Mouse (Mus musculus): ENCODE measurements around the gene Tmem8. TPM values are rescaled to one million over a fixed set of nuclear protein-coding genes. Genes with fewer than 3 reads are reported as not detected.
"Not testable (repeated sequence)": the region's sequence is repeated elsewhere in the genome, so short reads cannot be mapped to it uniquely, and the experiment has no call there.

The Tmem8 gene
- total RNA-seq (2017), result 10.3 and 13.2 TPM in 2 replicates

DNA sequence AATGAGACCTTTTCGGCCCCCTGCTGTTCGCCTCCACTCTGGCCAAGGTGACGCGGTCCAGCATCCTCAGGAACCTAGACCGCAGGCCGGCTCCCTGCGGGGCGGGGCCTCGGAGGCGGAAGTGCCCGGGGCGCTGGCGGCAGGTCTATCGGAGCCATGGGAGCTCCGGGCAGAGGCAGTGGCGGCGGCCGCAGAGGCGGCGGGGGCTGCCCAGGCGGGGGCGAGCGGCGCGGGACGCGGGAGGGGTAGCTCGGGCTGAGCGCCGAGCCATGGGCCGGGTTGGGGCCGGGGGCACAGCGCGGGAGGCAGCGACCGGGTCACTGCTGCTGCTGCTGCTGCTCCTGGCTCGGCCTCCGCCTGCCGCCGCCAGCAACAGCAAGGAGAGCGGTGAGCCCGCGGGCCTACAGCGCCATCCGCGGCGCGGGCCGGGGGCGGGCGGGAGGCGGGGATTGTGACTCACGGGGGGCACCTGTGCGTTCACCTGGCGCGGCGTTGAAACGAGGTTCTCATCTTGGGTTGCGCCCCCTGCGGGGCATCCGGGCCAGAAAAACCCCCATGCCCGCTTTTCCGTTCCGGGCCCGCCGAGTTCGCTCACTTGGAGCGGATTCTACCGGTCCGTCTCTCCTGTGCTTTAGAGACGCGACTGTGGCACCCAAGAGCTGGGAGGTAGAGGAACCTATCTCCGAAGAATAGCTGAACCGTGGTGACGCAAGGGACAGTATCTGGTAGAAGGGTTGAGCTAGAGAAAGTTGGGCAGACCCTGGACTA, at the start of gene Tmem8:
Gene Tmem8 (plus strand): TSS at position 119 of the 768 bp plus-strand sequence.
- peak; percentile 80 to 85 for ATAC-seq (replicated peaks in 1 of 2; ENCODE audit: insufficient read depth in 1 of 2, low FRiP score in 2 of 2, low TSS enrichment in 1 of 2, low read depth in 1 of 2, poor library complexity in 2 of 2, severe bottlenecking in 2 of 2)

DNA sequence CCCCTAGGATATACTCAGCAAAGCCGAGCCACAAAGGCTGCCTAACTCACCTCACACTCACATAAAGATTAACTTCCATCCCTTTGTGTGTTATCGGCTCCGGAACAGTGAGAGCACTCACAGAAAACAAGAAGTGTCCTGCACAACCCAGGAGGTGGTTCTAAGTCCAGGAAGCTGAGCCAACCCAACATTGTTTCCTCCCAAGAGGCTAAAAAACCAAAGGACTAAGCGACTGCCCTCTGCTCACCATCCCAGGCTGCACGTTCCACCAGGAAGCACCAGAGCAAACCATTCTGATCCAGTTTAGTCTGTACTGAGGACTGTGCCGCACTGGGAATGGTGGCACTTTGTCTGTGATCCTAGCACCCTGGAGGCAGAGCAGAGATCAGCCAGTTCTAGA, 48.2 kb upstream of the Tmem8 start:
- ATAC-seq (replicated peaks in 1 of 2; ENCODE audit: insufficient read depth in 1 of 2, low FRiP score in 2 of 2, low TSS enrichment in 1 of 2, low read depth in 1 of 2, poor library complexity in 2 of 2, severe bottlenecking in 2 of 2), result no peak

DNA sequence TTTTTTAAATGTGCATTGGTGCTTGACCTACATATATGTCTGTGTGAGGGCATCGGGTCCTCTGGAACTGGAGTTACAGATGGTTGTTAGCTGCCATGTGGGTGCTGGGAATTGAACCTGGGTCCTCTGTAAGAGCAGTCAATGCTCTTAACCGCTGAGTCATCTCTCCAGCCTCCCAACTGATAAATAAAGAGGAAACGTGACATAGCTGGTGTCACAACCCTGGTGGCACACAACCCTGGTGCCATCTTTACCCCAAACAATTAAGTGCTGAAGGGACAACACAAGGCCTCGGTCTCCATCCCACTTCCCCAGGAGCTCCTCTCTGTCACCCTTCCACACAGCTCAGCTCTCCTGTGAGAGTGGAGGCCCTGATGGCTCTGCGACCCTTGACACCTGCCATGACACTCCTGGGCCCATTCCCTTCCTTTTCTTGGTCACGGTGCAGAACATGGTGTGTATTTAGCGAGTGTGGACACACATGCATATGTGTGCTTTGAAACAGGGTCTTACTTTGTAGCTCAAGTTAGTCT, 46.5 kb upstream of the Tmem8 start:
- no peak for ATAC-seq (replicated peaks in 1 of 2; ENCODE audit: insufficient read depth in 1 of 2, low FRiP score in 2 of 2, low TSS enrichment in 1 of 2, low read depth in 1 of 2, poor library complexity in 2 of 2, severe bottlenecking in 2 of 2)

DNA sequence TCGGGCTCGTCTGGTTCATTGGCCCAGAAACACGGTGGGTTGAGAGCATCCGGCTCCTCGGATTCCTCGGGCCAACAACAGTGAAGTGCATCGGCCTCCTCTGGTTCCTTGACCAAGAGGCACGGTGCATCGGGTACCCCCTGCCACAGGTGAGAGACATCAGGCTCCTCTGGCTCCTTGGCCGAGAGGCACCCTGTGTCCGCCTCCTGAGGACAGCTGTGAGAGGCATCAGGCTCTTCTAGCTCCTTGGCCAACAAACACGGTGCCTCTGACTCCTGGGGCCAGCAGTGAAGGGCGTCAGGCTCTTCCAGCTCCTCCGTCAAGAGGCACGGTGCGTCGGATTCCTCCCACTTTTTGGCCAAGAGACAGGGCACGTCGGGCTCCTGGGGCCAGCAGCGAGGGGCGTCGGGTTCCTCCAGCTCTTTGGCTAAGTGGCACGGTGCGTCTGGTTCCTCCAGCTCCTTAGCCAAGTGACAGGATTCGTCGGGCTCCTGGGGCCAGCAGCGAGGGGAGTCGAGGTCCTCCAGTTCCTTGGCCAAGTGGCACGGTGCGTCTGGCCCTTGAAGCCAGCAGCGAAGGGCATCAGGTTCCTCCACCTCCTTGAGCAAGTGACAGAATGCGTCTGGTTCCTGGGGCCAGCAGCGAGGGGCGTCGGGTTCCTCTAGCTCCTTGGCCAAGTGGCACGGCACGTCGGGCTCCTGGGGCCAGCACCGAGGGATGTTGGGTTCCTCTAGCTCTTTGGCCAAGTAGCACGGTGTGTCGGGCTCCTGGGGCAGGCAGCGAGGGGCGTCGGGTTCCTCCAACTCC, 44.9 kb upstream of the Tmem8 start:
- 0 out of 4 replicates have a peak, but pooled peaks of 1 of the 2 experiments have one; percentile 22 for ATAC-seq (replicated peaks in 1 of 2; ENCODE audit: insufficient read depth in 1 of 2, low FRiP score in 2 of 2, low TSS enrichment in 1 of 2, low read depth in 1 of 2, poor library complexity in 2 of 2, severe bottlenecking in 2 of 2)

DNA sequence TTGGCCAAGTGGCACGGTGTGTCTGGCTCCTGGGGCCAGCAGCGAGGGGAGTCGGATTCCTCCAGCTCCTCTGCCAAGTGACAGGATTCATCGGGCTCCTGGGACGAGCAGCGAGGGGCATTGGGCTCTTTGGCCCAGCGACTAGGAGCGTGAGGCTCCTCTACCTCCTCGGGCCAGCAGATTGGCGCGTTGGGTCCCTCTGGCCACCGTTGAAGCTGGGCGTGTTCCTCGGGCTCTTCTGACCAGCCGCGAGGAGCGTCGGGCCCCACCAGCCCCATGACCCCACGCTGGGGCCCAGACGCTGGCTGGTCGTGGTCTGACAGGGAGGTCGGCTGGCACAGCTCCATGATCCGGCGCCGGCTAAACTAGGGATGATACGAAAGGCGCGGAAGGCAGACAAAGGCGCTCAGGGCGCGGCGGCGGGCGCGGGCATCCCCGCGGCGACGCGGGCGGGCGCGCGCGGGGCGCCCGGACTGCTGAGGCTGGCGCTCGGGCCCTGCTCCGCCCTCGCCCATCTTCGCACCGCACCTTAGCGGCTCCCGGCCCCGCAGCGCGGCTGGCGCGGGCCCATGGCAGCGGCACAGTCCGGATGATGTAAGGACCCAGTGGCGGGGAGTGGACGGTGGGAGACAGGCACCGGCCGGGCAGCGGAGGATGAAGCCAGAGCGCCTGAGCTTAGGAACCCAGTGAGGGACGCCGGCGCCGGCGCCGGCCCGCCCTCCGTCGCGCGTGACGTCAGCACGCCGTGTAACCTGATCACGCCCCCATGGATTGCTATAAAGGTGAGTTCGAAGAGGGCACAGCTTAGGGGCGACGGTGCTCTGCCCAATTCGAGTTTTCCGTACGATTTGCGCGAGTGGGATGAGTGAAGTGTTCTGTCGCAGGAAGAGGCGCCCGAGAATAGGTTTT, 44.0 kb upstream of the Tmem8 start, which contains the start of gene Rab11fip3:
Gene Rab11fip3 (minus strand): TSS at position 725 of the 909 bp plus-strand sequence.
- ATAC-seq (replicated peaks in 1 of 2; ENCODE audit: insufficient read depth in 1 of 2, low FRiP score in 2 of 2, low TSS enrichment in 1 of 2, low read depth in 1 of 2, poor library complexity in 2 of 2, severe bottlenecking in 2 of 2), result peak; percentile 60 to 82

DNA sequence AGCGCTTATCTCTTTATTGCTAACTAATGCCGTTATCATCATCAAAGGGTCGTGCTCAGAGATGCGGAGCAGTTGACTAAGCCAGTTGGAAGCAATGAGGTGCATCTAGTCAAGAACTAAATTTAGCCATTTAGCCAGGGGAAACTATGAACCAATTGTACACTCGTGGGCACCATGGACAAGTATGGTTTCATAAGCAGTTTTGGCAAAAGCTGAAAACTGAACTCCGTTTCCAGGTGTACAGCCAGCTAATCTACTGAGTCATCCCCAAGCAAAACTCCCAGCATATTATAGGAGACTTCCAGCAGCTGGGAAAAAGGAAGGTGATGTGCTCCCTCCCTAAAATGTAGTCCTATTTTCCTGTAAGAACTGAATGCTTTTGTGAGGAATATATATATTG, 43.0 kb upstream of the Tmem8 start:
- ATAC-seq (replicated peaks in 1 of 2; ENCODE audit: insufficient read depth in 1 of 2, low FRiP score in 2 of 2, low TSS enrichment in 1 of 2, low read depth in 1 of 2, poor library complexity in 2 of 2, severe bottlenecking in 2 of 2), result no peak

DNA sequence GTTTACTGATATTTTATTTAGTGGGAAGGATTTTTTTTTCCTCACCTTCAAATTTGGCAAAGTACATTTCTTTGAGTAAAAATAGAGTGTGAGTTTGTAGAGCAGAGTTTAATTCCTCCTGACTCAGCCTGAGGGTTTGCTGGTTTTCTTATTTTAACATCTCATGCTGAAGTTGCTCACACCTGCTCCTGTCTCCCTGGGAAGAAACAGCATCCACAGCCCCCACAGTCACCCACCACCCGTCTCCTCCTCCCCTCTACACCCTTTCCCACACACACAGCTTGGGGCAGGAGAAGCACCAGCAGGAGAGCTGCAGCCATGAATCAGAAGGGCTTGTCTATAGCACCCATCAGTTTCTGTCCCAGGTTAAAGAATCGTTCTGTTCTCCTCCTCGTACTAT, 37.9 kb upstream of the Tmem8 start:
- no peak for ATAC-seq (replicated peaks in 1 of 2; ENCODE audit: insufficient read depth in 1 of 2, low FRiP score in 2 of 2, low TSS enrichment in 1 of 2, low read depth in 1 of 2, poor library complexity in 2 of 2, severe bottlenecking in 2 of 2)

DNA sequence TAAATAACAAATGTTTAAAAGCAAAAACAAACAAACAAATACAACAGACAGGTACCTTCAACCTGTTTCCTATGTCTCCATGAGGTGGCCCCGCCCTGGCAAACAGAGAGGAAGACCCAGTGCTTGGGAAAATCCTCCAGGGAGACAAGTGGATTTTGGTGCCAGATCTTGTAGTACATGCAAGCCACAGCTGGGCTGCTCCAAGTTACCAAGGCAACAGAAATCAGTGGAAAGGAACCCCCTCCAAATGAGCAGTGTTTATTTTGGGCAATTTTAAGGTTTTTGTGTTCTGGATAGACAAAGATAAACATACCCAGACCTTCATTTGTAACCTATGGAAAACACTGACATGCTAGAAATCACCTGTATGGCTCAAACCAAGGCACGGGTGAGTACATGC, 34.2 kb upstream of the Tmem8 start:
- ATAC-seq (replicated peaks in 1 of 2; ENCODE audit: insufficient read depth in 1 of 2, low FRiP score in 2 of 2, low TSS enrichment in 1 of 2, low read depth in 1 of 2, poor library complexity in 2 of 2, severe bottlenecking in 2 of 2), result no peak

DNA sequence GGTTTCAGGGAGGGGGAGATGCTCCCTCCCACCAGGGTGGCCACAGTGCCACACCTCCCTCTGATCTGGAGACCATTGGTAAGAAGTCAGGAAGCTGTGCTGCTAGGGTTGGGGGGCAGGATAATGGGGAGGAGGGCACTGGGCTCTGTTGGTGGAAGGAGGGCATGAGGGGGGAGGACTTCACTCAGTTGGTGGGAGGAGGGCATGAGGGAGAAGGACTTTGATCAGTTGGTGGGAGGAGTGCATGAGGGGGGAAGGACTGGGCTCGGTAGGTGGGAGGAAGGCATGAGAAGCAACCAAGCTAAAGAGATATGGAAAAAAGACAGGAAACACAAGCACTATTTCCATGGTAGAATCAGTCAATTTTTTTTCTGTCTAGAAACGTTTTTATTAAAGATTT, 32.2 kb upstream of the Tmem8 start:
- ATAC-seq (replicated peaks in 1 of 2; ENCODE audit: insufficient read depth in 1 of 2, low FRiP score in 2 of 2, low TSS enrichment in 1 of 2, low read depth in 1 of 2, poor library complexity in 2 of 2, severe bottlenecking in 2 of 2), result no peak

DNA sequence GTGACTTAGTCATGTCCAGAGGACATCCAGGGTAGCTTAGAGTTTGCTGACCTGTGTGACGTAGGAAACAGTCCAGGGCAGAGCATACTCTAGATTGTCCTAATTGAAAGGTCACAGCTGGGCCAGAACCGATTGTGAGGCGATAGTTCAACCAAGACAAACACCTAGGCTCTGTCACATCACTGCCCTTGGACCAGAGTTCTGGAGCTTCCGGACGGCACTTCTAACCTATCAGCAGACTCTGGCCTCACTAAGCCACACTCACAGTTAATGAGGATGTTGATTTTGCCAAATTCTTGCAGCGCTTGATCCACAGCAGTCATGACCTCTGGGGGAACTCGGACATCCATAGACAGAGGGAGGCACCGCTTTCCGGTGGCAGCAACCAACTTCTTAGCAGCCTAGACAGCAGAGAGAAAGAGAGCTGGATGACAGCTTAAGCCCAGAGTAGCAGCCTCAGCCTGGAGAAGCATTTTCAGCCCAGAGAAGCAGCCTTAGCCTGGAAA, 26.0 kb upstream of the Tmem8 start:
- ATAC-seq (replicated peaks in 1 of 2; ENCODE audit: insufficient read depth in 1 of 2, low FRiP score in 2 of 2, low TSS enrichment in 1 of 2, low read depth in 1 of 2, poor library complexity in 2 of 2, severe bottlenecking in 2 of 2), result no peak

DNA sequence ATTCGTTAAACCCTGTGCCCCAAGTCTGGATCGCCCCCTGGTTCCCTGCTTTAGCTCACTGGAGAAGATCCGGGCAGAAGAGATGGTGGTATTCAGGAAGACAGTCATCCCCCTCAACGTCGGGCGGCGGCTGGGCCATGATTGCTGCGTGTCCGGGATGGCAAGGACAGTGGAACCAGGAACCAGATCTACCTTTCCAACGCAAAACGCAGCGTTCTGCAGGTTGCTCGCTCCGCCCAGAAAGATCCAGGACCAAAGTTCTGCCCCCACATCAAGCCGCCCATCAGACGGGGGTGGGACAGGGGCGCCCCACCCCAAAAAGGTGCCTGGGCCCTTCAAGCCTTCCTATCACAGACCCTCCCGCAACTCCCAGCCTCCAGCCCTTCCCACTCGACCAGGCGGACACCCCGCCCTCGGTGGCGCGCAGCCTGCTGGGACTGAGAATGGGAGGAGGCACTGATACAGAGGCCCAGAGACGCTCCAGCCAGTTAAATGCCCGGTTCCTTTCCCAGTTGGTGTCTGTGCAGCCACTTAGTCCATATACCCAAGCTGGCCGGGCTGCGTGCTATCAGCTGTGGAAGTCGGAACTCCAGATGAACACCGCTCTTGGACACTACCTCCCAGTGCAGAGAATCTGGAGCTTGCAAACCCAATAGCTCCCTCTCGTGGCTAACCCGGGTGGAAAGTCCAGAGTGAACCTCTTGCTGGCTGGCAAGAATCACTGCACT, 23.0 kb upstream of the Tmem8 start, which contains the start of gene Decr2:
Gene Decr2 (minus strand): TSS at position 433 of the 728 bp plus-strand sequence.
- ATAC-seq (replicated peaks in 1 of 2; ENCODE audit: insufficient read depth in 1 of 2, low FRiP score in 2 of 2, low TSS enrichment in 1 of 2, low read depth in 1 of 2, poor library complexity in 2 of 2, severe bottlenecking in 2 of 2), result peak; percentile 80 to 88

DNA sequence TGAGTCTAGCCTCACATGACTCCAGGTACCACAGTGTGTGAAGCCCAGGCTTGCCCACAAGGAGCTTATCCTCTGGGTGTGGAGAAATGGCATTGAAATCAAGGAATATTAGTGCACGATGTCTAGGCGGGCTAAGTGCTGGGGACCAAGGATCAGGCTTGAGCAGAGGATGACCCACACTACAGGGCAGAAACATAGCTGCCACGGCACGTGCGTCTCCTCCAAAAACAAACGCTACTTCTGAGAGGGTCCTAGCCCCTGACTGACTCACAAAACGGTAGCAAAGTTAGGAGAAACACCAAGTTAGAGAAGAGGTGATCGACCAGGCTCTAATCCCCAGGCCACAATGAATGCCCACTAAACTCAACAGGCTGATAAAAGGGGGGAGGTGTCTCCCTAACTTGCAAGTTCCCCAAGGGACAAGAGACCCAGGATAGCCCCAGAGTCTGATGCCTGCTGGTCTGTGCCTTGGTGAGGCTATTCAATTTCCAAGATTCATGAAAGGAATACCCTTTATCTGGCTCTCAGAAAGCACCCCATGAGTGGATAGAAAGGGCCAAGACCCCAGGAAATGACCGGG, 18.5 kb upstream of the Tmem8 start:
- ATAC-seq (replicated peaks in 1 of 2; ENCODE audit: insufficient read depth in 1 of 2, low FRiP score in 2 of 2, low TSS enrichment in 1 of 2, low read depth in 1 of 2, poor library complexity in 2 of 2, severe bottlenecking in 2 of 2), result no peak

DNA sequence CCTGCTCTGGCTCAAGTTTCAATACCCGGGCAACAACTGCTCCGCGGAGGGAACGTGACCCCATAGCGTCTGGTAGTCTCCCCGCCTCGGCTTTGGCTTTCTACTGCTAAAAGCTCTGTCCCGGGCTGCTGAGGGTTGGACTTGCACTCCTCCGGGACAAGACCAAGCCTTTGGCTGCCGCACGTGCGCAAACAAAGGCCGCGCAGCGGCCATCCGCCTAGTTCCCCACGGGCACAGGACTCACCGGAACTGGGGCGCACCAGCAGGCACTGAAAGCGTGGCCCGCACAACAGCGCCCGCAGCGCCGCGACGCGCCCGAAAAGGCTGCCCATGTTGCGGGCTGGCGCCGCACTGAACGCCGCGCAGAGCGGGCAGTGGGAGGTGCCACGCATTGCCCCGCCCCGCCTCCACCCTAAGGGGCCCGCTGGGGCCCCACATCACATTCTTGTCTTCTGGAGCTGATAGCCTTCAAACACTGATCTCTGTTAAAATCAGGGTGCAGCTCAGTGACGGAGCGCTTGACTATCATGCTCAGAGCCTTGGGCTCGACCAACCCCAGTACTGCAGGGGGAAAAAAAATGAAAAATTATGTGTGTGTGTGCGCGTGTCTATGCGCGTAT, 17.9 kb upstream of the Tmem8 start, which contains the start of gene Nme4:
Gene Nme4 (minus strand): TSS at position 482 of the 620 bp plus-strand sequence.
- peak; percentile 39 to 48 for ATAC-seq (replicated peaks in 1 of 2; ENCODE audit: insufficient read depth in 1 of 2, low FRiP score in 2 of 2, low TSS enrichment in 1 of 2, low read depth in 1 of 2, poor library complexity in 2 of 2, severe bottlenecking in 2 of 2)

DNA sequence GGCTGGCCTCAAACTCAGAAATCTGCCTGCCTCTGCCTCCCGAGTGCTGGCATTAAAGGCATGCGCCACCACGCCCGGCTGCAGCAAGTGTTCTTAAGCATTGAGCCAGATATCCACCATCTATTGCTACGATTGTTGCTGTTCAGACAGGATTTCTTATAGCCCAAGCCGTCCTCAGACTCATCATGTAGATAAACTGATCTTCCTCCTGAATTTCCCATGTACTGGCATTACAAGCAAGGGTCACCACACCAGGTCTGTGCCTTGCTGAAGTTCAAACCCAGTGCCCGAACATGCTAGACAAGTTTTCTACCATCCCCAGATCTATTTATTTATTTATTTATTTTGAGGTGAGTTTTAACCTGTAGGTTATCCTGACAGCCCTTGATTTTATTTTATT, 14.6 kb upstream of the Tmem8 start:
- ATAC-seq (replicated peaks in 1 of 2; ENCODE audit: insufficient read depth in 1 of 2, low FRiP score in 2 of 2, low TSS enrichment in 1 of 2, low read depth in 1 of 2, poor library complexity in 2 of 2, severe bottlenecking in 2 of 2), result no peak

DNA sequence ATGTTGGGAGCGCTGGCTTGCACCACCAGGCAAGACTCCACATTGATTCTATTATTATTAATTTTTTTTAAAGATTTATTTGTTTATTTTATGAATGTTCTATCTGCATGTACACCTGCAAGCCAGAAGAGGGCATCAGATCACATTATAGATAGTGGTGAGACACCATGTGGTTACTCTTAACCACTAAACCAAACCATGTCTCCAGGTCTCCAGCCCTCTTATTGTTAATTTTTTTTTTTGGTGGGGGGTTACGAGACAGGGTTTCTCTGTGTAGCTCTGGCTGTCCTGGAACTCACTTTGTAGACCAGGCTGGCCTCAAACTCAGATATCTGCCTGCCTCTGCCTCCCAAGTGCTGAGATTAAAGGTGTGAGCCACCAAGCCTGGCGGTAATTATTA, 13.8 kb upstream of the Tmem8 start:
- ATAC-seq (replicated peaks in 1 of 2; ENCODE audit: insufficient read depth in 1 of 2, low FRiP score in 2 of 2, low TSS enrichment in 1 of 2, low read depth in 1 of 2, poor library complexity in 2 of 2, severe bottlenecking in 2 of 2), result not testable (repeated sequence)

DNA sequence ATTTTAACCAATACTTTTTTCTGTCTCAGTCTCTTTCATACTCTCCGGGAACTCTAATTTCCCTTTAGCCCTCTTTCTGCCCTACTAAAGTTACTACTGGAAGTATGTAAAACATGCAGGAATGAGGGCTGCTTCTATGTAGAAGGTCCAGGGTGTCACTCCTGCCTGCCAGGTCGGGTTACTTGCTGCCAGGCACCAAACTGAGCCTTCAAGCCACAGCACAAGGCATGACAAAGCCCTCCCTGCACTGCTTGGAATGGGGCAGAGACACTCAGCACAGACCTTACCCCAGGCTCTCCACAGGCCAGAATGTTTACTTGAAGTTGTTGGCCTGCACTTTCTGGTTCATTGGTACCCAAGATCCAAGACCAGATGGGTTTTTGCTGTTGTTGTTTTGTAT, 12.9 kb upstream of the Tmem8 start:
- ATAC-seq (replicated peaks in 1 of 2; ENCODE audit: insufficient read depth in 1 of 2, low FRiP score in 2 of 2, low TSS enrichment in 1 of 2, low read depth in 1 of 2, poor library complexity in 2 of 2, severe bottlenecking in 2 of 2), result no peak

Data from hematopoietic stem cell, adult 5-6 weeks (primary cell).